Mouse (Mus musculus) kidney, postnatal 14 days (tissue): ENCODE measurements around the gene Kif23.

Experiments
- DNase-seq: peaks from one replicate; pipeline ENCODE4 v3.0.0; 2022; ENCODE audit warnings: mixed read lengths

The Kif23 gene

GRCm38 (mm10) chr9:61902445-61902844, 44.1 kb downstream of the Kif23 start:
- no peak for DNase-seq

- DNase-seq, result no peak
These were observed 45.0 kb downstream of the Kif23 start for GRCm38 (mm10) chr9:61901574-61901973.

GRCm38 (mm10) chr9:61899804-61900203, 46.8 kb downstream of the Kif23 start:
- peak; percentile 85 for DNase-seq

GRCm38 (mm10) chr9:61898401-61898800, 48.2 kb downstream of the Kif23 start:
- peak; percentile 84 for DNase-seq

- DNase-seq, result peak; percentile 59
These were observed 51.6 kb downstream of the Kif23 start for GRCm38 (mm10) chr9:61895014-61895413.

- no peak for DNase-seq
These were observed 56.7 kb downstream of the Kif23 start for GRCm38 (mm10) chr9:61889855-61890254.

GRCm38 (mm10) chr9:61887661-61888379, 58.8 kb downstream of the Kif23 start:
- DNase-seq, result peak; percentile 16

GRCm38 (mm10) chr9:61885964-61886363, 60.6 kb downstream of the Kif23 start:
- DNase-seq, result no peak

- peak; percentile 36 for DNase-seq
These were observed 61.6 kb downstream of the Kif23 start for GRCm38 (mm10) chr9:61884936-61885335.

- no peak for DNase-seq
These were observed 62.2 kb downstream of the Kif23 start for GRCm38 (mm10) chr9:61884375-61884774.

GRCm38 (mm10) chr9:61882179-61882578, 64.4 kb downstream of the Kif23 start:
- no peak for DNase-seq

- peak; percentile 73 for DNase-seq
These were observed 67.7 kb downstream of the Kif23 start for GRCm38 (mm10) chr9:61878889-61879288.

GRCm38 (mm10) chr9:61877373-61878112, 69.0 kb downstream of the Kif23 start:
- peak; percentile 71 for DNase-seq

- DNase-seq, result peak; percentile 20
These were observed 73.2 kb downstream of the Kif23 start for GRCm38 (mm10) chr9:61873325-61873724.

- DNase-seq, result no peak
These were observed 74.2 kb downstream of the Kif23 start for GRCm38 (mm10) chr9:61872246-61872941.

- no peak for DNase-seq
These were observed 74.7 kb downstream of the Kif23 start for GRCm38 (mm10) chr9:61871839-61872238.

GRCm38 (mm10) chr9:61867659-61868058, 78.9 kb downstream of the Kif23 start:
- no peak for DNase-seq
